Mouse (Mus musculus): ENCODE measurements at regions not wholly inside any gene's neighbourhood (a gene's known extent, or its start where the extent isn't known, plus 50 kb on each side); places are given as distances from the start of the nearest gene placed in this dataset.

- Histone ChIP-seq H3K27me3 (ENCODE audit: insufficient read depth, low read length) (no peaks in the 10 kb centered on the region), H3K9me3 (replicated peaks) (no peaks in the 10 kb centered on the region), H3K36me3 (replicated peaks) (no peaks in the 10 kb centered on the region), H3K4me3 (ENCODE audit: low read depth, low read length) (no peak overlapping the region), H3K4me1 (ENCODE audit: insufficient read depth, low read depth, low read length) (peaks cover 17% of the 10 kb centered on the region)
- ATAC-seq (ENCODE audit: extremely low read depth, insufficient number of reproducible peaks, low FRiP score, poor library complexity, severe bottlenecking) (no peak), DNase-seq (ENCODE audit: low spot score) (no peak)
- TF ChIP-seq CTCF (IDR thresholded peaks at IDR 0.05; ENCODE audit: low read depth, low read length) (no peak), GATA2 (IDR thresholded peaks at IDR 0.05; ENCODE audit: borderline replicate concordance, low read depth, low read length) (no peak), POLR2AphosphoS5 (IDR thresholded peaks at IDR 0.05; ENCODE audit: insufficient replicate concordance, low read depth, low read length) (no peak)
These were observed 158.0 kb upstream of the Tusc1 start for GRCm38 (mm10) chr4:93493326-93493725.

GRCm38 (mm10) chr4:93488570-93488969 is 153.3 kb upstream of the Tusc1 start:
- Histone ChIP-seq H3K9me3 (replicated peaks) (no peaks in the 10 kb centered on the region), H3K36me3 (replicated peaks) (no peaks in the 10 kb centered on the region), H3K4me1 (ENCODE audit: insufficient read depth, low read depth, low read length) (no peaks in the 10 kb centered on the region; the same call in 1 of the 2 replicates), H3K27me3 (ENCODE audit: insufficient read depth, low read length) (no peaks in the 10 kb centered on the region), H3K4me3 (ENCODE audit: low read depth, low read length) (no peak overlapping the region)
- DNase-seq (ENCODE audit: low spot score) (no peak), ATAC-seq (ENCODE audit: extremely low read depth, insufficient number of reproducible peaks, low FRiP score, poor library complexity, severe bottlenecking) (no peak)
- TF ChIP-seq POLR2AphosphoS5 (IDR thresholded peaks at IDR 0.05; ENCODE audit: insufficient replicate concordance, low read depth, low read length) (no peak), GATA1 (IDR thresholded peaks at IDR 0.05; ENCODE audit: borderline replicate concordance, low read length) (no peak), TAL1 (conservative IDR thresholded peaks at IDR 0.05; ENCODE audit: low read depth, low read length) (no peak), GATA2 (IDR thresholded peaks at IDR 0.05; ENCODE audit: borderline replicate concordance, low read depth, low read length) (no peak), CTCF (IDR thresholded peaks at IDR 0.05; ENCODE audit: low read depth, low read length) (no peak)

- H3K4me3 ChIP-seq (ENCODE audit: low read depth, low read length), result no peak overlapping the region
- no peak for TF ChIP-seq POLR2AphosphoS5 (IDR thresholded peaks at IDR 0.05; ENCODE audit: insufficient replicate concordance, low read depth, low read length)
- no peak for TF ChIP-seq TAL1 (conservative IDR thresholded peaks at IDR 0.05; ENCODE audit: low read depth, low read length)
- TF ChIP-seq GATA2 (IDR thresholded peaks at IDR 0.05; ENCODE audit: borderline replicate concordance, low read depth, low read length), result no peak
- no peak for TF ChIP-seq CTCF (IDR thresholded peaks at IDR 0.05; ENCODE audit: low read depth, low read length)
- no peak for TF ChIP-seq GATA1 (IDR thresholded peaks at IDR 0.05; ENCODE audit: borderline replicate concordance, low read length)
- DNase-seq (ENCODE audit: low spot score), result no peak
- H3K36me3 ChIP-seq (replicated peaks), result no peaks in the 10 kb centered on the region
- ATAC-seq (ENCODE audit: extremely low read depth, insufficient number of reproducible peaks, low FRiP score, poor library complexity, severe bottlenecking), result no peak
- no peaks in the 10 kb centered on the region for H3K9me3 ChIP-seq (replicated peaks)
- H3K4me1 ChIP-seq (ENCODE audit: insufficient read depth, low read depth, low read length), result peaks cover 6% of the 10 kb centered on the region; the same call in 1 of the 2 replicates
- H3K27me3 ChIP-seq (ENCODE audit: insufficient read depth, low read length), result no peaks in the 10 kb centered on the region
These were observed 151.1 kb upstream of the Tusc1 start for GRCm38 (mm10) chr4:93486455-93486854.

- Histone ChIP-seq H3K27me3 (ENCODE audit: insufficient read depth, low read length) (no peaks in the 10 kb centered on the region), H3K36me3 (replicated peaks) (no peaks in the 10 kb centered on the region), H3K4me1 (ENCODE audit: insufficient read depth, low read depth, low read length) (peaks cover 13% of the 10 kb centered on the region; the same call in 1 of the 2 replicates), H3K4me3 (ENCODE audit: low read depth, low read length) (no peak overlapping the region), H3K9me3 (replicated peaks) (0 out of 2 replicates have a peak, but pooled peaks cover 2% of the 10 kb centered on the region)
- no peak for TF ChIP-seq POLR2AphosphoS5 (IDR thresholded peaks at IDR 0.05; ENCODE audit: insufficient replicate concordance, low read depth, low read length)
- TF ChIP-seq TAL1 (conservative IDR thresholded peaks at IDR 0.05; ENCODE audit: low read depth, low read length), result peak; percentile 96
- DNase-seq (ENCODE audit: low spot score) (peak; percentile 52), ATAC-seq (ENCODE audit: extremely low read depth, insufficient number of reproducible peaks, low FRiP score, poor library complexity, severe bottlenecking) (peak; percentile 98)
These were observed 145.9 kb upstream of the Tusc1 start for GRCm38 (mm10) chr4:93481247-93481646.

GRCm38 (mm10) chr4:93477189-93477767 is 142.0 kb upstream of the Tusc1 start:
- no peak for DNase-seq (ENCODE audit: low spot score)
- Histone ChIP-seq H3K27me3 (ENCODE audit: insufficient read depth, low read length) (no peaks in the 10 kb centered on the region), H3K36me3 (replicated peaks) (no peaks in the 10 kb centered on the region), H3K4me3 (ENCODE audit: low read depth, low read length) (no peak overlapping the region), H3K9me3 (replicated peaks) (0 out of 2 replicates have a peak, but pooled peaks cover 2% of the 10 kb centered on the region), H3K4me1 (ENCODE audit: insufficient read depth, low read depth, low read length) (peaks cover 13% of the 10 kb centered on the region; the same call in 1 of the 2 replicates)
- no peak for ATAC-seq (ENCODE audit: extremely low read depth, insufficient number of reproducible peaks, low FRiP score, poor library complexity, severe bottlenecking)
- TF ChIP-seq GATA2 (IDR thresholded peaks at IDR 0.05; ENCODE audit: borderline replicate concordance, low read depth, low read length), result no peak
- no peak for TF ChIP-seq CTCF (IDR thresholded peaks at IDR 0.05; ENCODE audit: low read depth, low read length)
- TF ChIP-seq POLR2AphosphoS5 (IDR thresholded peaks at IDR 0.05; ENCODE audit: insufficient replicate concordance, low read depth, low read length), result no peak
- TF ChIP-seq GATA1 (IDR thresholded peaks at IDR 0.05; ENCODE audit: borderline replicate concordance, low read length), result no peak
- TF ChIP-seq TAL1 (conservative IDR thresholded peaks at IDR 0.05; ENCODE audit: low read depth, low read length), result no peak

- Histone ChIP-seq H3K4me1 (ENCODE audit: insufficient read depth, low read depth, low read length) (0 out of 2 replicates have a peak, but pooled peaks cover 2% of the 10 kb centered on the region), H3K4me3 (ENCODE audit: low read depth, low read length) (no peak overlapping the region), H3K36me3 (replicated peaks) (no peaks in the 10 kb centered on the region), H3K27me3 (ENCODE audit: insufficient read depth, low read length) (no peaks in the 10 kb centered on the region), H3K9me3 (replicated peaks) (no peaks in the 10 kb centered on the region)
- TF ChIP-seq CTCF (IDR thresholded peaks at IDR 0.05; ENCODE audit: low read depth, low read length) (no peak), GATA1 (IDR thresholded peaks at IDR 0.05; ENCODE audit: borderline replicate concordance, low read length) (no peak), GATA2 (IDR thresholded peaks at IDR 0.05; ENCODE audit: borderline replicate concordance, low read depth, low read length) (no peak), POLR2AphosphoS5 (IDR thresholded peaks at IDR 0.05; ENCODE audit: insufficient replicate concordance, low read depth, low read length) (no peak), TAL1 (conservative IDR thresholded peaks at IDR 0.05; ENCODE audit: low read depth, low read length) (no peak)
- ATAC-seq (ENCODE audit: extremely low read depth, insufficient number of reproducible peaks, low FRiP score, poor library complexity, severe bottlenecking), result no peak
- DNase-seq (ENCODE audit: low spot score), result no peak
These were observed 132.7 kb upstream of the Tusc1 start for GRCm38 (mm10) chr4:93467998-93468397.
